Mouse (Mus musculus) bone marrow, adult 2 months (tissue): ENCODE measurements around the gene Plekhg5.

Source experiments
- CTCF ChIP-seq: fragments of 200-500 bp; IDR thresholded peaks from 2 replicates; pipeline ENCODE4 v1.5.1; 2011; ENCODE audit warnings: low read length, control low read depth; ENCODE audit not compliant: control insufficient read depth, insufficient read depth
- POLR2A ChIP-seq: fragments of 200-500 bp; IDR thresholded peaks from 2 replicates; pipeline ENCODE4 v1.6.1; 2011; ENCODE audit warnings: low read depth, mild to moderate bottlenecking, control low read depth, low read length, borderline replicate concordance; ENCODE audit not compliant: control insufficient read depth

DNA sequence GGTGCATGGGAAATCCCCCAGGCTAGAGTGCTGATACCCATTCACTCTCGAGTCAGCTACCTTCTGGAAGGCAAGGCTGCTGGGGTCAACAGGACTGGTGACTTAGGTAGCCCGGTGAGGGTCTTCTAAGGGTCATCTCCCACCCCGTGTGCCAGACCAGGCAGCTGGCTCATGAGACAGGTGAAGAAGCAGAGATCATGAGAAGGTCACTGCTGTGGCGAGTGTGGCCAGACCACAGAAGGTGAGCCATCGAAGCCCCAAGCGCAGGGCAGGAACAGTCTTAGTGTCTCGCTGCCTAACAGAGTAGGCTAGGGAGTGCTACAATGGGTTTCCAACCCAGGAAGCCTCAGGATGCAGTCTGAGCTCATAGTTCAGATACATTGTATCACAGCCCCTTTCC lies 12.3 kb downstream of the Plekhg5 start:
- TF ChIP-seq CTCF, result no peak
- TF ChIP-seq POLR2A, result no peak
